Mouse (Mus musculus): ENCODE data around the gene Olfr679. TPM values are rescaled to one million over a fixed set of nuclear protein-coding genes. Genes with fewer than 3 reads are reported as not detected.
"Not testable (repeated sequence)": the region's sequence is repeated elsewhere in the genome, so short reads cannot be mapped to it uniquely, and the experiment has no call there.

Gene Olfr679
- not detected in 2 replicates for polyA plus RNA-seq (2011; ENCODE audit: insufficient read depth, insufficient read length, low read depth, missing spikeins)

DNA sequence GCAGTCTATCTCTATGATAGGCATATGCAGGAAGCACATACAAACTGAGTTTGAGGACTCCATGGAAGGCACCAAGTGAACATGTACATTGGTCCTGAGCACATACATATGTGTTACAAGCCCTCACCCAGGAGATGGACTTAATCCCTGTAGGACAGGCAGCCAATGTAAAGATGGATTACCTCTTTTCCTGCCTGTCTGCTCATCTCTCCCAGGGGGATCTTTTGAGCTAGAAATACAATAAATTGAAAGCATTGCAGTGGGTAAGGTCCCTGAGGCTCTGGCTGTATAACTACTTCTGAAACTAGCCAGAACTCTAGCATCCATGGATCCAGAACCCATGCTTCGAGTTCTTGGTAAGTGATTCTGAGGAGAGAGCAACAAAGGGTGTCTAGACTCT lies at the start of gene Olfr679:
TSS of gene Olfr679 (plus strand) at position 301 of the 400 bp plus-strand sequence.
- H3K36me3 ChIP-seq (ENCODE audit: control insufficient read depth, insufficient read depth, low read length, poor library complexity, severe bottlenecking): no peaks in the 10 kb centered on the region
- TF ChIP-seq POLR2A (IDR thresholded peaks at IDR 0.05; ENCODE audit: insufficient read depth, low read length) (no peak), CTCF (IDR thresholded peaks at IDR 0.05; ENCODE audit: low read depth, low read length) (no peak), EP300 (IDR thresholded peaks at IDR 0.05; ENCODE audit: insufficient read depth, low read depth, low read length) (no peak)
- no peak within 1 kb of the TSS for H3K9ac ChIP-seq (ENCODE audit: low read depth, poor library complexity, severe bottlenecking)
- no peak within 1 kb of the TSS for H3K4me3 ChIP-seq (ENCODE audit: low read depth, low read length)
- no peaks in the 10 kb centered on the region for H3K9me3 ChIP-seq (replicated peaks; ENCODE audit: control insufficient read depth, insufficient read depth, low read length, poor library complexity, severe bottlenecking)
- H3K4me1 ChIP-seq (ENCODE audit: control insufficient read depth, insufficient read depth, low read length): no peaks in the 10 kb centered on the region
- no peaks in the 10 kb centered on the region for H3K27me3 ChIP-seq (ENCODE audit: control insufficient read depth, insufficient read depth, low read length, poor library complexity, severe bottlenecking)
- no peak within 1 kb of the TSS for H3K27ac ChIP-seq (ENCODE audit: insufficient read depth, low read length)

DNA sequence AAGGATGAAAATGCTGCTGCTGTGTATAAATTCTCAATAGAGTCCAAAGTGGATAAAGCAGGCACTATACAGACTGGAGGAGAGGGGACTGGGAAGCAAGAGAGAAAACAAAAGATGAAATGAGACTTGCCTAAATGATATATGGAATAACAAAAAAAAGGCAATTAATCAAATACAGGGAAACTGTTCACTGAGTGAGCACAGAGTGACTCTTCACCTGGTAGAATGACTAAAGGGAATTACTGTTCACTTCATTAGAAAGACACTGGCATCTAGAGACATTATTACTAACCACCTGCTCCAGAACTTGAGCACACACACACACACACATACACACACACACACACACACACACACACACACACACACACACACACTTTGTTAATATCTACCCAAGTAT lies 48.6 kb upstream of the Olfr679 start, which contains the start of gene Olfr676:
TSS of gene Olfr676 (plus strand) at position 301 of the 400 bp plus-strand sequence.
- Histone ChIP-seq H3K9me3 (replicated peaks; ENCODE audit: control insufficient read depth, insufficient read depth, low read length, poor library complexity, severe bottlenecking) (no peaks in the 10 kb centered on the region), H3K4me1 (ENCODE audit: control insufficient read depth, insufficient read depth, low read length) (no peaks in the 10 kb centered on the region), H3K9ac (ENCODE audit: low read depth, poor library complexity, severe bottlenecking) (no peak within 1 kb of the TSS), H3K4me3 (ENCODE audit: low read depth, low read length) (no peak within 1 kb of the TSS), H3K27me3 (ENCODE audit: control insufficient read depth, insufficient read depth, low read length, poor library complexity, severe bottlenecking) (no peaks in the 10 kb centered on the region), H3K36me3 (ENCODE audit: control insufficient read depth, insufficient read depth, low read length, poor library complexity, severe bottlenecking) (no peaks in the 10 kb centered on the region), H3K27ac (ENCODE audit: insufficient read depth, low read length) (no peak within 1 kb of the TSS)
- no peak for TF ChIP-seq EP300 (IDR thresholded peaks at IDR 0.05; ENCODE audit: insufficient read depth, low read depth, low read length)
- TF ChIP-seq CTCF (IDR thresholded peaks at IDR 0.05; ENCODE audit: low read depth, low read length): no peak
- no peak for TF ChIP-seq POLR2A (IDR thresholded peaks at IDR 0.05; ENCODE audit: insufficient read depth, low read length)

DNA sequence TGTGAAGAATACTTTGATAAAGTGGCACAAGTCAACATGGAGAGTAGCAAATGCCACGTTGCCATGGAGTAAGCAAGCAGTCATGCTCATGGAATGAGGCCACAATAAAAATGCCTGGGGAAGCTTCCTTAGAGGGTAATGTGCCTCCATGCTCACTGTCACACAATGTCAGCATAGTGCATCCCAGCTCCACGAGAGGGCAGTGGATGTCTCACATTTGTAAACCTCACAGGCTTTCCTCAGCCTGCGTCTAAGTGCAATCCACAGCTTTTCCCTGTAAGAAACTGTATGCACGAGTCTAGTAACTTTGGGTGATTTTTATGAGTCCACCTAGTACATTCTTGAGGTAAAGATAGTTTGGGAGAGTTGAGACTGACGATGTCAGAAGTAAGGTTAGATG lies 47.2 kb upstream of the Olfr679 start:
- H3K4me1 ChIP-seq (ENCODE audit: control insufficient read depth, insufficient read depth, low read length); H3K9me3 ChIP-seq (replicated peaks; ENCODE audit: control insufficient read depth, insufficient read depth, low read length, poor library complexity, severe bottlenecking); H3K36me3 ChIP-seq (ENCODE audit: control insufficient read depth, insufficient read depth, low read length, poor library complexity, severe bottlenecking); H3K27ac ChIP-seq (ENCODE audit: insufficient read depth, low read length); H3K9ac ChIP-seq (ENCODE audit: low read depth, poor library complexity, severe bottlenecking); H3K4me3 ChIP-seq (ENCODE audit: low read depth, low read length); H3K27me3 ChIP-seq (ENCODE audit: control insufficient read depth, insufficient read depth, low read length, poor library complexity, severe bottlenecking): not testable (repeated sequence)

DNA sequence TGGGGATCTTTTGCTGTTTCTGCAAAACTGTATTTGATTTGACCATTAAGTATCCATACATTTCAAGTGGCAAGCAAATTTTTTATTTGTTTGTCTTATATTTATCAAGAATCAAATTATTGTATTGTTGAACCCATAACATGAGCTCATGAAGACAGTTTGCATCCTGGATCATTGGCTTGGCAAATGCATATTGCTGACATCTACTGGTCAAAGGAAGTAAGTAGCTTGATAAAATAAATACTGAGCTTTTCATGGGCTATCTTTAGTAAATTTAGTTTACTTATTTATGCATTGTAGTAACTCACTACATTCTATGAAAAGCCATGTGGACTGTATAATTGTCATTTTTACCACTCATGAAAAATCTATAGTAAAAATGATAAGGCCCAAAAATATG lies 22.1 kb upstream of the Olfr679 start:
- Histone ChIP-seq H3K36me3 (ENCODE audit: control insufficient read depth, insufficient read depth, low read length, poor library complexity, severe bottlenecking) (no peaks in the 10 kb centered on the region), H3K9me3 (replicated peaks; ENCODE audit: control insufficient read depth, insufficient read depth, low read length, poor library complexity, severe bottlenecking) (no peaks in the 10 kb centered on the region), H3K4me3 (ENCODE audit: low read depth, low read length) (no peak overlapping the region), H3K9ac (ENCODE audit: low read depth, poor library complexity, severe bottlenecking) (no peak overlapping the region), H3K27ac (ENCODE audit: insufficient read depth, low read length) (no peak overlapping the region), H3K4me1 (ENCODE audit: control insufficient read depth, insufficient read depth, low read length) (no peaks in the 10 kb centered on the region), H3K27me3 (ENCODE audit: control insufficient read depth, insufficient read depth, low read length, poor library complexity, severe bottlenecking) (no peaks in the 10 kb centered on the region)
- TF ChIP-seq CTCF (IDR thresholded peaks at IDR 0.05; ENCODE audit: low read depth, low read length) (no peak), EP300 (IDR thresholded peaks at IDR 0.05; ENCODE audit: insufficient read depth, low read depth, low read length) (no peak), POLR2A (IDR thresholded peaks at IDR 0.05; ENCODE audit: insufficient read depth, low read length) (no peak)

DNA sequence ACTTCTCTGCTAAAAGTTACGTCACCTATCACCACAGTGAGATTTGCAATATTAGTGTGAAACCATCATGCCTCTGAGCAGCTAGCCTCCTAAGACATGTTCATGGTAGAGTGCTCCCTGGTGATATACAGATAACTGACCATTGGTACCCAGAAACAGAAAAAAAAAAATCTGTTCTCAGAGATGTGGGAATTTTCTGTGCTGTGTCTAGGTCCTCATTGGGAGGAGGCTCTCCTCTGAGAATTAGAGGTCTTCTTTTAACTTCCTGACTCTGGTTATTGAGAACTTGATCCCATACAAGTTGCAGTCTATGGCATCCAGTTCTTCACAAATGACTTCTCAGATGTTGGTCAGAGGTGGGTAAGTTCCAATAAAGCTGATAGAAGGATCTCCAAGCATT lies 16.8 kb upstream of the Olfr679 start, which contains the start of gene Olfr678:
TSS of gene Olfr678 (plus strand) at position 301 of the 400 bp plus-strand sequence.
- H3K9ac ChIP-seq (ENCODE audit: low read depth, poor library complexity, severe bottlenecking): no peak within 1 kb of the TSS
- no peaks in the 10 kb centered on the region; the same call in 1 of the 2 replicates for H3K27me3 ChIP-seq (ENCODE audit: control insufficient read depth, insufficient read depth, low read length, poor library complexity, severe bottlenecking)
- no peaks in the 10 kb centered on the region for H3K4me1 ChIP-seq (ENCODE audit: control insufficient read depth, insufficient read depth, low read length)
- no peak within 1 kb of the TSS for H3K4me3 ChIP-seq (ENCODE audit: low read depth, low read length)
- no peak for TF ChIP-seq EP300 (IDR thresholded peaks at IDR 0.05; ENCODE audit: insufficient read depth, low read depth, low read length)
- TF ChIP-seq CTCF (IDR thresholded peaks at IDR 0.05; ENCODE audit: low read depth, low read length): no peak
- TF ChIP-seq POLR2A (IDR thresholded peaks at IDR 0.05; ENCODE audit: insufficient read depth, low read length): no peak
- no peaks in the 10 kb centered on the region for H3K9me3 ChIP-seq (replicated peaks; ENCODE audit: control insufficient read depth, insufficient read depth, low read length, poor library complexity, severe bottlenecking)
- no peaks in the 10 kb centered on the region for H3K36me3 ChIP-seq (ENCODE audit: control insufficient read depth, insufficient read depth, low read length, poor library complexity, severe bottlenecking)
- H3K27ac ChIP-seq (ENCODE audit: insufficient read depth, low read length): no peak within 1 kb of the TSS

DNA sequence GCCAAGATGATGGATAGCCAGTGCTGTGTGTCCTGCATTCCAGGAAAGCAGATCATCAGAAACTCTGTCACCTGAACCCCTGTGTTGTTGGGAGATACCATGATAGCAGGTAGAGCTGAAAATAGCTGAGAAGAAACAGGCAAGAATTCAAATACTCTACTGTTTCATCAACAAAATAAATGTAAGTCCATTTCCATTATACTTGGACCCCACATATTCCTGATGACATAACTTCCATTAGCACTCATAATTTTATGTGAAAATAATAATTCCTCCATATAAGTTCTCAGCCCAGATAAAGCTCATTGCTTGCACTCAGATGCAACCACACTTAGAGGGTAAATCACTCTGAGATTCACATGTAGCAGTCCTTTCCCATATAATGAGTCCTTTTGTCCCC lies 11.7 kb downstream of the Olfr679 start, which contains the start of gene Olfr680-ps1:
TSS of gene Olfr680-ps1 (minus strand) at position 101 of the 400 bp plus-strand sequence.
- H3K9me3 ChIP-seq (replicated peaks; ENCODE audit: control insufficient read depth, insufficient read depth, low read length, poor library complexity, severe bottlenecking); H3K27ac ChIP-seq (ENCODE audit: insufficient read depth, low read length); H3K36me3 ChIP-seq (ENCODE audit: control insufficient read depth, insufficient read depth, low read length, poor library complexity, severe bottlenecking); H3K9ac ChIP-seq (ENCODE audit: low read depth, poor library complexity, severe bottlenecking); H3K4me1 ChIP-seq (ENCODE audit: control insufficient read depth, insufficient read depth, low read length); H3K27me3 ChIP-seq (ENCODE audit: control insufficient read depth, insufficient read depth, low read length, poor library complexity, severe bottlenecking); H3K4me3 ChIP-seq (ENCODE audit: low read depth, low read length): not testable (repeated sequence)
